Mouse (Mus musculus): ENCODE measurements around the gene Ube2f. TPM values are rescaled to one million over a fixed set of nuclear protein-coding genes. Genes with fewer than 3 reads are reported as not detected.

The Ube2f gene
- total and polyA plus RNA-seq, 2 experiments, result 17.7 to 23.4 TPM

- DNase-seq (ENCODE audit: extremely low read depth, low read depth, low spot score), result no peak
- no peaks in the 10 kb centered on the region for H3K79me2 ChIP-seq (ENCODE audit: control insufficient read depth, insufficient read depth, low read length)
- WGBS, result 96% methylated on average over 11 of the region's 11 CpGs
- no peak overlapping the region for H3K9ac ChIP-seq (ENCODE audit: low read depth, low read length)
- TF ChIP-seq POLR2A (IDR thresholded peaks at IDR 0.05; ENCODE audit: extremely low read depth, insufficient read depth, low read length) (no peak), CTCF (IDR thresholded peaks at IDR 0.05; ENCODE audit: low read depth, low read length) (no peak)
- peaks cover 12% of the 10 kb centered on the region for H3K36me3 ChIP-seq (ENCODE audit: control insufficient read depth, insufficient read depth, low read length)
- no peak overlapping the region for H3K4me3 ChIP-seq (ENCODE audit: insufficient read depth, low read depth, low read length)
- 0 out of 2 replicates have a peak, but pooled peaks cover 4% of the 10 kb centered on the region for H3K4me1 ChIP-seq (ENCODE audit: control insufficient read depth, insufficient read depth, low read length)
- no peak overlapping the region for H3K27ac ChIP-seq (replicated peaks; ENCODE audit: insufficient read depth, low read depth, low read length)
- no peaks in the 10 kb centered on the region for H3K27me3 ChIP-seq (ENCODE audit: control insufficient read depth, insufficient read depth, low read length)
Measured at GRCm38 (mm10) chr1:91292101-91292825, 42.2 kb downstream of the Ube2f start.

DNA sequence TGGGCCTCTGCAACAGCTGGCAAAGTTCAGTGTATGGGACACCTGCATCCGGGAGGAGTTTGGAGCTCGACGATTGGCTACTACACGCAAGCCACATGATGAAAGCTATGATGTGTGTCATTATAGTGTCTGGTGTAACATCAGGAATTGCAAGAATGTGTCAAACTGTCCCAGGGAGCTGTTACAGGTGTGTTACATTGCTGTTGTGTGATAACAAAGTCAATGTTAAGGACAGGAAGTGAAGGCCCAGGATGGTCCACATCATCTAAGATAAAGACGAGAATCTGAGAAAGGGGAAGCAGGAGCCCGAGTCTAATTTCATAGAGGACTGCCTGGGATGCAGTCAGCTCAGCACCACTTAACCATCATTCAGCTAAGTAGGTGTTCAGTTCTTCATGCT lies 45.4 kb downstream of the Ube2f start:
- Histone ChIP-seq H3K9ac (ENCODE audit: low read depth, low read length) (no peak overlapping the region), H3K79me2 (ENCODE audit: control insufficient read depth, insufficient read depth, low read length) (peaks cover 3% of the 10 kb centered on the region; the same call in 1 of the 2 replicates), H3K36me3 (ENCODE audit: control insufficient read depth, insufficient read depth, low read length) (peaks cover 5% of the 10 kb centered on the region), H3K27me3 (ENCODE audit: control insufficient read depth, insufficient read depth, low read length) (no peaks in the 10 kb centered on the region), H3K27ac (replicated peaks; ENCODE audit: insufficient read depth, low read depth, low read length) (no peak overlapping the region), H3K4me3 (ENCODE audit: insufficient read depth, low read depth, low read length) (no peak overlapping the region), H3K4me1 (ENCODE audit: control insufficient read depth, insufficient read depth, low read length) (peaks cover 14% of the 10 kb centered on the region)
- no peak for TF ChIP-seq POLR2A (IDR thresholded peaks at IDR 0.05; ENCODE audit: extremely low read depth, insufficient read depth, low read length)
- no peak for TF ChIP-seq CTCF (IDR thresholded peaks at IDR 0.05; ENCODE audit: low read depth, low read length)
- no peak for DNase-seq (ENCODE audit: extremely low read depth, low read depth, low spot score)
- 93% methylated on average over 6 of the region's 6 CpGs for WGBS

DNA sequence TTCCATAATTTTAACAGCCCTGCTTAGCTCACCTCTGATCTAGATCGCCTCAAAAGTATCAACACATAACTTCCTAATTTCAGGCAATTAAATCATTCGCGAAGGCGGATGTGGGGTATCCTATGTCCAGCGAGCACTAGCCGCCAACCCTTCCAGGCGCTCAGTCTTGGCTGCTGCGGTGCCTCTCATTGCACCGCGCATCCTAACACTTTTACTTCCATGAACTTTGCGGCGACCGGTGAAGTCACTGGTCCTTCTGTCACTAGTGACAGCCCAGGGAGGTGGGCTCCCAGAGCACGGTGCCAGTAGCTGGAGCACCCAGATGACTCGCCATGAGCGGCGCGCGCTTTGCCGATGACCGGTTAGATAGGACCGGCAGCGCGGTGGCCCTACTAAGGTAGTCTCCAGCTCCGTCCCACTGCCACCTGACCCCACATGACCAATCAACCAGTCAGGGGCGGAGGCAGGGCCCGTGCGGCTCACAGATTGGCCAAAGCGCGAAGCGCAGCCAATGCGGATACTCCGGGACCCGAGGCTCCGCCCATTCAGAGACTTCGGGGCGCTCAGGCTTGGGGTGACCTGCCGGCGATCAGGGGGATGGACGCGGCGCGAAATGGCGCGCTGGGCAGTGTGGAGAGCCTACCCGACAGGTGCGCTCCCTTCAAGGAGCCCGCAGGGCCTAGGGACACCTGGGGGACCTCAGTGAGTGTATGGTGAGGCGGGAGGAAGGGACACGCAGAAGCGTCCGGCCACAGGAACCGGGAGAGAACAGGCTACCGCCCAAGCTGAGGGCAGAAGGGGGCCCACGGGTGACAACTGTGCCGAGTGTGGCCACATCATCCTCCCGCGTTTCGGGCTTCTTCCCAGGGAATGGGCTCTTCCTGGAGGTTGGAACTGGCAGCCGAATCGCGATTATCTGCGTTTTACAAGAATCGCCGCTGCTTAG lies 48.0 kb downstream of the Ube2f start, which contains the start of gene Scly:
TSS of gene Scly (plus strand) at position 540 of the 946 bp plus-strand sequence.
- H3K27ac ChIP-seq (replicated peaks; ENCODE audit: insufficient read depth, low read depth, low read length), result peak within 1 kb of the TSS; percentile 90
- H3K79me2 ChIP-seq (ENCODE audit: control insufficient read depth, insufficient read depth, low read length), result peaks cover 5% of the 10 kb centered on the region; the same call in 1 of the 2 replicates
- H3K9ac ChIP-seq (ENCODE audit: low read depth, low read length), result peak within 1 kb of the TSS; percentile 96
- peak; percentile 89 for DNase-seq (ENCODE audit: extremely low read depth, low read depth, low spot score)
- peaks cover 2% of the 10 kb centered on the region for H3K36me3 ChIP-seq (ENCODE audit: control insufficient read depth, insufficient read depth, low read length)
- no peaks in the 10 kb centered on the region for H3K27me3 ChIP-seq (ENCODE audit: control insufficient read depth, insufficient read depth, low read length)
- peaks cover 30% of the 10 kb centered on the region for H3K4me1 ChIP-seq (ENCODE audit: control insufficient read depth, insufficient read depth, low read length)
- peak within 1 kb of the TSS; percentile 95 for H3K4me3 ChIP-seq (ENCODE audit: insufficient read depth, low read depth, low read length)
- under 1% methylated on average over 59 of the region's 65 CpGs for WGBS
- peak; percentile 90 for TF ChIP-seq POLR2A (IDR thresholded peaks at IDR 0.05; ENCODE audit: extremely low read depth, insufficient read depth, low read length)
- TF ChIP-seq CTCF (IDR thresholded peaks at IDR 0.05; ENCODE audit: low read depth, low read length), result peak; percentile 21; the same call in 1 of the 2 replicates

GRCm38 (mm10) chr1:91299026-91299706 lies 49.1 kb downstream of the Ube2f start:
- Histone ChIP-seq H3K27me3 (ENCODE audit: control insufficient read depth, insufficient read depth, low read length) (no peaks in the 10 kb centered on the region), H3K4me3 (ENCODE audit: insufficient read depth, low read depth, low read length) (peak overlapping the region; percentile 95), H3K9ac (ENCODE audit: low read depth, low read length) (peak overlapping the region; percentile 96), H3K27ac (replicated peaks; ENCODE audit: insufficient read depth, low read depth, low read length) (peak overlapping the region; percentile 90), H3K36me3 (ENCODE audit: control insufficient read depth, insufficient read depth, low read length) (peaks cover 8% of the 10 kb centered on the region), H3K4me1 (ENCODE audit: control insufficient read depth, insufficient read depth, low read length) (peaks cover 30% of the 10 kb centered on the region), H3K79me2 (ENCODE audit: control insufficient read depth, insufficient read depth, low read length) (peaks cover 5% of the 10 kb centered on the region; the same call in 1 of the 2 replicates)
- WGBS, result 19% methylated on average over 13 of the region's 13 CpGs
- TF ChIP-seq CTCF (IDR thresholded peaks at IDR 0.05; ENCODE audit: low read depth, low read length) (no peak), POLR2A (IDR thresholded peaks at IDR 0.05; ENCODE audit: extremely low read depth, insufficient read depth, low read length) (no peak)
- peak; percentile 53 for DNase-seq (ENCODE audit: extremely low read depth, low read depth, low spot score)

GRCm38 (mm10) chr1:91299707-91300426 lies 49.8 kb downstream of the Ube2f start:
- Histone ChIP-seq H3K79me2 (ENCODE audit: control insufficient read depth, insufficient read depth, low read length) (peaks cover 5% of the 10 kb centered on the region; the same call in 1 of the 2 replicates), H3K4me3 (ENCODE audit: insufficient read depth, low read depth, low read length) (no peak overlapping the region; the same call in 1 of the 2 replicates), H3K36me3 (ENCODE audit: control insufficient read depth, insufficient read depth, low read length) (peaks cover 11% of the 10 kb centered on the region), H3K27me3 (ENCODE audit: control insufficient read depth, insufficient read depth, low read length) (no peaks in the 10 kb centered on the region), H3K9ac (ENCODE audit: low read depth, low read length) (peak overlapping the region; percentile 96), H3K4me1 (ENCODE audit: control insufficient read depth, insufficient read depth, low read length) (peaks cover 30% of the 10 kb centered on the region), H3K27ac (replicated peaks; ENCODE audit: insufficient read depth, low read depth, low read length) (peak overlapping the region; percentile 90)
- DNase-seq (ENCODE audit: extremely low read depth, low read depth, low spot score), result peak; percentile 91
- TF ChIP-seq CTCF (IDR thresholded peaks at IDR 0.05; ENCODE audit: low read depth, low read length) (no peak), POLR2A (IDR thresholded peaks at IDR 0.05; ENCODE audit: extremely low read depth, insufficient read depth, low read length) (no peak)
- WGBS, result 8% methylated on average over 5 of the region's 5 CpGs
